Mouse (Mus musculus) heart, adult 2 months (tissue): ENCODE measurements around the gene Gm28171. TPM values are rescaled to one million over a fixed set of nuclear protein-coding genes. Genes with fewer than 3 reads are reported as not detected.
"Not testable (repeated sequence)": the region's sequence is repeated elsewhere in the genome, so short reads cannot be mapped to it uniquely, and the experiment has no call there.

Experiments
- DNase-seq, 2 experiments: peaks; one replicate each; pipeline ENCODE4 v3.0.0; 2021
- H3K27ac ChIP-seq: fragments of 200-600 bp; 2 replicates; pipeline ENCODE4 v1.8.1; 2022
- H3K27me3 ChIP-seq: fragments of 200-500 bp; 2 replicates; pipeline ENCODE4 v1.6.1; 2012; ENCODE audit warnings: mild to moderate bottlenecking, low read length, inconsistent platforms, mixed read lengths; ENCODE audit not compliant: control insufficient read depth, insufficient read depth
- H3K36me3 ChIP-seq: fragments of 200-500 bp; 2 replicates; pipeline ENCODE4 v1.6.1; 2012; ENCODE audit warnings: low read length, inconsistent platforms; ENCODE audit not compliant: control insufficient read depth, insufficient read depth
- H3K4me1 ChIP-seq: fragments of 200-500 bp; 2 replicates; pipeline ENCODE4 v1.6.1; 2011; ENCODE audit warnings: low read length; ENCODE audit not compliant: control insufficient read depth, insufficient read depth
- H3K4me3 ChIP-seq: fragments of 200-600 bp; 2 replicates; pipeline ENCODE4 v1.8.1; 2022
- H3K79me2 ChIP-seq: fragments of 200-500 bp; replicated peaks from 2 replicates; pipeline ENCODE4 v1.6.1; 2012; ENCODE audit warnings: mild to moderate bottlenecking, inconsistent platforms, low read length, moderate library complexity, mixed read lengths; ENCODE audit not compliant: control insufficient read depth, insufficient read depth
- H3K9ac ChIP-seq: fragments of 200-500 bp; 2 replicates; pipeline ENCODE4 v1.6.1; 2012; ENCODE audit warnings: low read depth, mild to moderate bottlenecking, control low read depth, inconsistent platforms, low read length, mixed read lengths
- WGBS: fragments of 180-500 bp; shearing (Covaris S2); methylation state at CpG from one replicate; pipeline ENCODE4 v1.1.7; 2018; 5-methylcytosine and 5-hydroxymethylcytosine counted together
- intact Hi-C: fragments of 180-260 bp; cut with DNase I; formaldehyde crosslinking; loops from one replicate; pipeline ENCODE4 v1.15.1; 2025
- long read RNA-seq: library from polyadenylated mRNA; stranded (forward); transcript quantifications from one replicate; pipeline ENCODE4 v2.0.0, GENCODE M21; 2021
- polyA plus RNA-seq: library from polyadenylated mRNA; depleted of rRNA; stranded (reverse); fragments of >200 nt; gene quantifications from 2 replicates; pipeline ENCODE4 v1.2.3, GENCODE M21; 2012; rRNA removed
- total RNA-seq, 2 experiments: library from RNA; stranded (reverse); gene quantifications; 2 replicates each; pipeline ENCODE4 v1.2.3; 2021

Gene Gm28171
- not detected for total RNA-seq
- polyA plus RNA-seq: not detected in 2 replicates
- long read RNA-seq: 0 reads

- H3K9ac ChIP-seq, H3K36me3 ChIP-seq, H3K79me2 ChIP-seq, DNase-seq, intact Hi-C loops, H3K27ac ChIP-seq, H3K4me3 ChIP-seq, H3K4me1 ChIP-seq, H3K27me3 ChIP-seq: not testable (repeated sequence)
- WGBS: no CpG with 5 or more reads among the region's 1 CpGs
These were observed at the start of gene Gm28171 for GRCm38 (mm10) chrY:5793095-5793494. Gene Gm28171 (plus strand): TSS chrY:5793395.

Other genes starting within 250 kb of the Gm28171 start
- not detected for gene Gm21854, start 136.4 kb upstream of the Gm28171 start, total RNA-seq
- not detected in 2 replicates for gene Gm21854, start 136.4 kb upstream of the Gm28171 start, polyA plus RNA-seq
- gene Gm20914, start 67.4 kb upstream of the Gm28171 start, total RNA-seq: not detected
- gene Gm20914, start 67.4 kb upstream of the Gm28171 start, polyA plus RNA-seq: not detected in 2 replicates
- not detected for gene Gm21778, start 149.1 kb downstream of the Gm28171 start, total RNA-seq
- gene Gm21778, start 149.1 kb downstream of the Gm28171 start, polyA plus RNA-seq: not detected in 2 replicates